Mouse (Mus musculus) testis, adult 2 months (tissue): ENCODE measurements around the gene 1700017B05Rik. TPM values are rescaled to one million over a fixed set of nuclear protein-coding genes. Genes with fewer than 3 reads are reported as not detected.

Experiments
- H3K27ac ChIP-seq: fragments of 200-500 bp; 2 replicates; pipeline ENCODE4 v1.5.1; 2012; ENCODE audit warnings: low read depth, low read length; ENCODE audit not compliant: control insufficient read depth, insufficient read depth
- H3K27me3 ChIP-seq: fragments of 200-500 bp; 2 replicates; pipeline ENCODE4 v1.6.1; 2012; ENCODE audit warnings: mild to moderate bottlenecking, low read length, moderate library complexity; ENCODE audit not compliant: control insufficient read depth, insufficient read depth
- H3K36me3 ChIP-seq: fragments of 200-500 bp; 2 replicates; pipeline ENCODE4 v1.6.1; 2012; ENCODE audit warnings: mild to moderate bottlenecking, low read length; ENCODE audit not compliant: control insufficient read depth, insufficient read depth
- H3K4me1 ChIP-seq: fragments of 200-500 bp; 2 replicates; pipeline ENCODE4 v1.6.1; 2012; ENCODE audit warnings: low read length; ENCODE audit not compliant: control insufficient read depth, insufficient read depth
- H3K4me3 ChIP-seq: fragments of 200-500 bp; 2 replicates; pipeline ENCODE4 v1.5.1; 2012; ENCODE audit warnings: low read depth, mild to moderate bottlenecking, low read length, moderate library complexity, mixed read lengths; ENCODE audit not compliant: control insufficient read depth
- CTCF ChIP-seq: fragments of 200-500 bp; IDR thresholded peaks from 2 replicates; pipeline ENCODE4 v1.5.1; 2012; ENCODE audit warnings: low read depth, mild to moderate bottlenecking, inconsistent platforms, low read length, moderate library complexity; ENCODE audit not compliant: control insufficient read depth, insufficient read depth, insufficient replicate concordance
- POLR2A ChIP-seq: fragments of 200-500 bp; IDR thresholded peaks from 2 replicates; pipeline ENCODE4 v1.6.1; 2012; ENCODE audit warnings: low read depth, mild to moderate bottlenecking, inconsistent platforms, low read length, moderate library complexity; ENCODE audit not compliant: control insufficient read depth
- polyA plus RNA-seq: library from polyadenylated mRNA; depleted of rRNA; stranded (reverse); fragments of >200 nt; gene quantifications from 2 replicates; pipeline ENCODE4 v1.2.3, GENCODE M21; 2012

The 1700017B05Rik gene
- polyA plus RNA-seq, 1 experiment, result 87.2 TPM

DNA sequence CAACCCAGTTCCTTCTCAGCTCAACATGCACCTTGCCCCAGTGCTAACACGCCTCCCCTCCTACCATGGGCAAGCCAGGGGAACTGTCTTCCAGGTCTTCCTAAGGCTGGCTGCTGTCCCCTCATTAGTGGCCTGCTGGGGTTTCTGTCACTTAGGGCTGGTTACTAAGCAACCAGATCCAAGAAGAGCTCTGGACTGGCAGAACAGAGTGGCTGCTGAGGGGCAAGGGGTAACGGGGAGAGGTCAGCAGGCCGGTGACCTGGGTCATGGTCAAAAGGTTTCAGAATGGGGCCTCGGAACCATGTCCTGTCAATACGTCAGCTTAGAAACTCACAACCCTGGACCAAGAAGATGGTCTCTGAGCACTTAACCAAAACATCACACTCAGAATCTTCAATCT is 5.0 kb upstream of the 1700017B05Rik start:
- H3K27me3 ChIP-seq, result no peaks in the 10 kb centered on the region
- peaks cover 3% of the 10 kb centered on the region for H3K4me1 ChIP-seq
- no peak overlapping the region for H3K27ac ChIP-seq
- no peak for TF ChIP-seq CTCF
- no peak for TF ChIP-seq POLR2A
- H3K4me3 ChIP-seq, result no peak overlapping the region
- no peaks in the 10 kb centered on the region for H3K36me3 ChIP-seq

DNA sequence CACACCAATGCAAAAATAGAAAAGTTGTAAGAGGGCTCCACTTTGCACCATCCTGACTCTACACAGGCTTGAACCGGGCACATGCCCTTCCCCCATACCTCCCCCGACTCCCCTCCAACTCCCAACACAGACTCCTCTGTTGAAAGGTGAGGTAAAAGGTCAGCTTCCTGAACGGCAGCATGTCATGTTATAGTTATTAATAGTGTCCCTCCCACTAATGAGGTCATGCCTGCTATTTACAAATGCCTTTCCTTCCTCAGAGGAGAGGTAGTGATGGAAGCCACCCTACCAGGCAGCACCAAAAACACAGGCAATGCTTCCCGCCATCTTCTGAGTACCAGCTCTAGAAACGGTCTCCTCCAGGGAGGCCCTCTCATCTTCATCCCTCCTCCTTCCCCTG is 2.7 kb upstream of the 1700017B05Rik start:
- Histone ChIP-seq H3K36me3 (no peaks in the 10 kb centered on the region), H3K4me1 (peaks cover 6% of the 10 kb centered on the region), H3K4me3 (peak overlapping the region; percentile 92), H3K27me3 (no peaks in the 10 kb centered on the region), H3K27ac (peak overlapping the region; percentile 69)
- TF ChIP-seq CTCF (no peak), POLR2A (no peak)

DNA sequence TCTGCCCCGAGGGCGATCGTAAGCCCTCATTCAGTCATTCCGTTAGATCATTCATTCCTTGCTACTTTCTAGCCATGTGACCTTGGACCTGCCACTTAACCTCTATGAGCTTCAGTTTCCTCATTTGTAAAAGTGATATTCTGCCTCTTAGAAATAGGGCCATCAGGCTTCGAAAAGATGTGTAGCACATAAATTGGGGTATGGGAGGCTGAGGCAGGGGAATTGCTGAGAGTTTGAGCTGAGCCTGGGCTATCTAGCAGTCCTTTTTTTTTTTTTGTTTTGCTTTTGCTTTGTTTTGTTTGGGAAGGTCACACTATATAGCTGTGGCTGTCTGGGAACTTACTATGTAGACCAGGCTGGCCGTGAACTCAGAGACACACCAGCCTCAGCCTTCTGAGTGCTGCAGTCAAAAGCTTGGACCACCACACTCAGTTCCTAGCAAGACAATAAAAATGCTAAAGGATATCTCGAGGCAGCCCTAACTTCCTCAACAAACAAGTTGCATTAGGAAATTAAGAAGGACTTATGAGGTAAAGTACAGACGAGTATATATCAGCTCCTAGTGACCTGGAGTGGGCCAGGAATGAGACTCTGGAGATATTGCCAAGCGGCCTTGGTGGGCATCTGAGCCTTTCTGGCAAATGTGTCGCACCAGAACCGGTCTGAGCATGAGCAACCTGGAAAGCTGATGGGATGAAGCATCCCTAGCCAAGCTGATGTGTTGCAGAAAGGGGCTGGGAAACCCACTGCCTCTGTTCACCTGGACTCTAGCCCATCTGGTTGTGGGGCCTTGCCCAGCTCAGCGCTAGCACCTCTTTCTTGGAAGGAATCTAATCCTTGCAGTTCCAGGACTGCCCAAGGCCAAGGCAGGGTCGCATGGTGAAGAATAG is 628 bp upstream of the 1700017B05Rik start:
- TF ChIP-seq POLR2A, result no peak
- no peak for TF ChIP-seq CTCF
- Histone ChIP-seq H3K27me3 (no peaks in the 10 kb centered on the region), H3K36me3 (no peaks in the 10 kb centered on the region), H3K4me3 (peak overlapping the region; percentile 92), H3K27ac (peak overlapping the region; percentile 97), H3K4me1 (peaks cover 6% of the 10 kb centered on the region)

DNA sequence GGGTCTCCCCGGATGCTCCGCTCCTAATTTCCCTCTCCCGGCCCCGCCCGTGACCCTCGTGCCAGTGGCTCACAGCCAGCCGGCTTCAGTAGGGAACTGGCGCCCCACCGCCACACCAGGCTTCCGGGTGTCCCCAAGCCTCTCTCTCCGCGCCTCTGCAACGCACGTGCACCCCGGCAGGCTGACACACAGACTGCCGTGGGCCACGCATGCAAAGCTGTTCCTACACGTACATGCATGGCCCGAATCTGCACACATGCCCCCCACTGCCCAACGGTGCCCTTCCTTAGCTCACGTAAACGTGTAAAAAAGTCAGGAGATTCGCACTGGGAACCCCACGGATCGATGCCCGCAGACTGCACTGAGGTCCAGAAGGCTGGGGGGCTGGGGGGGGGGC is 898 bp downstream of the 1700017B05Rik start:
- H3K4me3 ChIP-seq, result peak overlapping the region; percentile 92
- TF ChIP-seq POLR2A, result no peak; the same call in 1 of the 2 replicates
- no peak for TF ChIP-seq CTCF
- peak overlapping the region; percentile 95 for H3K27ac ChIP-seq
- no peaks in the 10 kb centered on the region; the same call in 1 of the 2 replicates for H3K36me3 ChIP-seq
- peaks cover 6% of the 10 kb centered on the region for H3K4me1 ChIP-seq
- H3K27me3 ChIP-seq, result no peaks in the 10 kb centered on the region

DNA sequence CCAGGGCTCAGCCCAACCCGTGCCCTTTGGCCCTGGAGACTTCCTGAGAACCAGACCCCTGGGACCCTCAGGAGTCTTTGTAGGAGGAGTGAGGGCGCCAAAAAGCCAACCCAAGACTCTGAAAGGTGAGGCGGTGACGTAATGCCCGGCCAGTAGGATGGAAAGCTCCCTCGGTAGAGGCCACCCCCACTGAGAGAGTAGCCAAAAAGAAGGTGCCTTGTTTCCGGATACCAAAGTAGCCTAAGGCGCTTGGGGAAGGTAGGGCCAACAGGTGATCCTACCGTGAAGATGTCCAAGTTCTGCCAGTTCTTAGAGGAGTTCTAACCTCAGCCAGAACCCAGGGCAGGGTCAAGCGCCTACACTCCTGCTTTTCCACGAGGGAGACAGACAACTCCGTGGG is 1.5 kb downstream of the 1700017B05Rik start:
- TF ChIP-seq CTCF, result no peak
- no peak for TF ChIP-seq POLR2A
- Histone ChIP-seq H3K4me1 (peaks cover 6% of the 10 kb centered on the region), H3K27me3 (no peaks in the 10 kb centered on the region), H3K4me3 (peak overlapping the region; percentile 92), H3K27ac (peak overlapping the region; percentile 95), H3K36me3 (no peaks in the 10 kb centered on the region; the same call in 1 of the 2 replicates)

DNA sequence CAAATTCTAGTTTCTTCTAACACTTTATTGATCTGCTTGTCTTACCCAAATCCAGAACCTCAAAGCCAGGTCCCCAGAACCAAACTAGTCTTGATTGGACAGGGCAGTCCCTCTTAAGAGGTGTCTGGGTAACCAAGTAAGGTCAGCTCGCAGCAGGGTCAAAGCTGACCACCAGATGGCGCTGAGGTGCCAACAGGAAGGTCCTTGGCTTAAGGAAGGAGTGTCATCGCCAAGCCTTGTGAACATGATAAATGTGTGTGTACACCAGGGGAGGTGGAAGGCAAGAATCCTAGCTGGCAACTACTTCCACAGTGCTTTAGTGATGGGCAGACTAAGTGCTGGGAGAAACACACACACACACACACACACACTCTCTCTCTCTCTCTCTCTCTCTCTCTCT is 2.7 kb downstream of the 1700017B05Rik start:
- Histone ChIP-seq H3K4me1 (peaks cover 6% of the 10 kb centered on the region), H3K27me3 (no peaks in the 10 kb centered on the region), H3K4me3 (no peak overlapping the region), H3K27ac (no peak overlapping the region), H3K36me3 (no peaks in the 10 kb centered on the region; the same call in 1 of the 2 replicates)
- peak; percentile 25; the same call in 1 of the 2 replicates for TF ChIP-seq POLR2A
- TF ChIP-seq CTCF, result peak; percentile 89; the same call in 1 of the 2 replicates

DNA sequence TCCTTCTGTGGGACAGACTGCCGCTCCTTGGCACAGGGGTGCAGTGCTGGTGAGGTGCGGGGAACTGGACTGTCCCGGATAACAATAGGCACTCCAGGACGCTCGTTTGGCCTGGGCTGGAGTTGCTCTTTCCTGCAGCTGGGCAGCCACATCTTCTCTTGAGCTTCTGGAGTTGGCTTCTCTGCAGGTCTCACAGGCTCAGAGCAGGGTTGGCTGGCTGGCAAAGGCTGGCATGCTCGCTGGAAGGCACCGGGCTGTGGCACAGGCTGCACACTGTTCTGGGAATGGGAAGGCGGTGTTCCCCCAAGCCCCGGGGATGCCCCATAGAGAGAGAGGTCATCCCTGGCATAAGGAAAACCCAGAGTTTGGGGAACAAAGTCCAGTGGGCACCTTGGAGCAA is 4.8 kb downstream of the 1700017B05Rik start:
- Histone ChIP-seq H3K4me3 (no peak overlapping the region), H3K27ac (no peak overlapping the region), H3K27me3 (no peaks in the 10 kb centered on the region), H3K4me1 (peaks cover 3% of the 10 kb centered on the region; the same call in 1 of the 2 replicates), H3K36me3 (no peaks in the 10 kb centered on the region; the same call in 1 of the 2 replicates)
- no peak for TF ChIP-seq CTCF
- TF ChIP-seq POLR2A, result no peak
